8 mouse cellular contexts compared by ENCODE assay signal in the genomic region with DNA sequence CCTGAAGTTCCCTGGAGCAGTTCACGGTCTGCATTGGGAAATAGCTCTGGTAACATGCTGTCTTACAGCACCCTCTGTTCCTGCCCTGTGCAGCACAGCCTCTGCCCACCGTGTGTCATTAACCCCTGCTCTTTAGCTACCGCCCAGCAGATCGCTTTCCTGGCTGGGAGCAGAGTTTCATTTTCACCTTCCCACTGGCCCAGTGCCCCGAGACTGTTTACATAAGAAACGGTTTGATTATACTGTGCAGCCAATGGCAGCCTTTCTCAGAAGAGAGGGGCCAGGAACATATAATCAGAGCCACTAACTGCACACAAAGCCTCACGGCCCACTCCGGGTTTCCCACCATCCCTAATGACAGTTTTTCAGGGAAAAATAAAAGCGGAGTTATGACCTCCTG.
A peak's percentile ranks its signal among the peaks of the same experiment; 100 is the strongest.
DNase-seq lines count a peak whose midpoint lies in the region; ATAC-seq lines count a peak whose summit lies in the region.

No protein-coding gene starts in this region.

- H3K4me2 ChIP-seq in midbrain, embryonic 12.5 days (replicated peaks), result no peak overlapping the region
- H3K4me2 ChIP-seq in midbrain, embryonic 16.5 days (ENCODE audit: low read length), result no peak overlapping the region

- peak overlapping the region; percentile 26; the same call in 1 of the 2 replicates for H3K27ac ChIP-seq in midbrain, embryonic 12.5 days (replicated peaks)
- H3K27ac ChIP-seq in midbrain, embryonic 16.5 days (ENCODE audit: low read length), result no peak overlapping the region

- intact Hi-C loops in gastrocnemius, postnatal 14 days (cut with DNase I; ENCODE audit: low total_unique reads), result no loop called here

- no peak for ATAC-seq in midbrain, embryonic 12.5 days (ENCODE audit: low FRiP score, low read depth)
- no peak for ATAC-seq in midbrain, embryonic 16.5 days
- ATAC-seq in megakaryocyte, adult 5-6 weeks (ENCODE audit: poor library complexity, severe bottlenecking), result peak; percentile 75
- ATAC-seq in activated CD4-positive, CD25-positive, alpha-beta regulatory T cell, adult 4 months, result no peak

- H3K4me3 ChIP-seq in midbrain, embryonic 12.5 days, result no peak overlapping the region
- H3K4me3 ChIP-seq in midbrain, embryonic 16.5 days (ENCODE audit: low read depth, low read length), result no peak overlapping the region

- H3K27me3 ChIP-seq in midbrain, embryonic 12.5 days, result no peaks in the 10 kb centered on the region
- no peaks in the 10 kb centered on the region for H3K27me3 ChIP-seq in midbrain, embryonic 16.5 days (ENCODE audit: control insufficient read depth, insufficient read depth, low read depth, low read length)

- H3K36me3 ChIP-seq in midbrain, embryonic 12.5 days, result no peaks in the 10 kb centered on the region
- H3K36me3 ChIP-seq in midbrain, embryonic 16.5 days (ENCODE audit: control insufficient read depth, insufficient read depth, low read length), result no peaks in the 10 kb centered on the region

- no peaks in the 10 kb centered on the region for H3K9me3 ChIP-seq in midbrain, embryonic 12.5 days
- H3K9me3 ChIP-seq in midbrain, embryonic 16.5 days (replicated peaks; ENCODE audit: control insufficient read depth, low read length, poor library complexity, severe bottlenecking), result no peaks in the 10 kb centered on the region

- H3K4me1 ChIP-seq in midbrain, embryonic 12.5 days, result peaks cover 11% of the 10 kb centered on the region
- H3K4me1 ChIP-seq in midbrain, embryonic 16.5 days (ENCODE audit: control insufficient read depth, insufficient read depth, low read length), result peaks cover 3% of the 10 kb centered on the region; the same call in 1 of the 2 replicates

- WGBS in midbrain, embryonic 12.5 days, result 41% methylated on average over 9 of the region's 9 CpGs
- 41% methylated on average over 9 of the region's 9 CpGs for WGBS in midbrain, embryonic 16.5 days

- DNase-seq in gastrocnemius, postnatal 14 days, result peak; percentile 42
- peak; percentile 81 to 93 for DNase-seq in kidney, postnatal 25 days
- DNase-seq in left cerebral cortex, adult 9 months (ENCODE audit: low spot score in 2 of 2), result no peak
- no peak for DNase-seq in layer of hippocampus, postnatal 25 days (ENCODE audit: extremely low spot score in 1 of 2, low spot score in 1 of 2)

- H3K9ac ChIP-seq in midbrain, embryonic 12.5 days (replicated peaks), result no peak overlapping the region
- H3K9ac ChIP-seq in midbrain, embryonic 16.5 days (ENCODE audit: low read depth, low read length), result no peak overlapping the region

Comparison
In these comparisons a context has a peak if more than half of its experiments do, and no peak if none do; other contexts are left out.
1. DNase-seq: peak in gastrocnemius, postnatal 14 days (single experiment) and kidney, postnatal 25 days (2 of 2); none in left cerebral cortex, adult 9 months (0 of 2) and layer of hippocampus, postnatal 25 days (0 of 2).